Mouse (Mus musculus): ENCODE data around the gene Dnajb14. TPM values are rescaled to one million over a fixed set of nuclear protein-coding genes. Genes with fewer than 3 reads are reported as not detected.

Gene Dnajb14
- total RNA-seq, 2 experiments from 2014 or later: 28.3 to 30.1 TPM

- intact Hi-C loops (cut with DNase I): no loop called here
- no peak for DNase-seq
Measured at GRCm38 (mm10) chr3:137862600-137862999, 4.9 kb upstream of the Dnajb14 start.

GRCm38 (mm10) chr3:137863330-137864123, 3.9 kb upstream of the Dnajb14 start:
- DNase-seq: no peak
- intact Hi-C loops (cut with DNase I): no loop called here

- intact Hi-C loops (cut with DNase I): no loop called here
- DNase-seq: peak; percentile 99
Measured at GRCm38 (mm10) chr3:137864124-137864987, 3.1 kb upstream of the Dnajb14 start, which contains the start of gene H2afz. H2afz (plus strand) TSS chr3:137864487.

GRCm38 (mm10) chr3:137864988-137865982, 2.2 kb upstream of the Dnajb14 start:
- intact Hi-C loops (cut with DNase I): loop anchor here (5.0 kb wide), 2 partner anchors 52 to 277 kb away; partner anchors contain the start of genes Lamtor3, Mttp and Trmt10a
- DNase-seq: peak; percentile 93

- intact Hi-C loops (cut with DNase I): loop anchor here (5.0 kb wide), 2 partner anchors 50 to 275 kb away; partner anchors contain the start of genes Lamtor3, Mttp and Trmt10a
- DNase-seq: no peak
Measured at GRCm38 (mm10) chr3:137867133-137867436, 390 bp upstream of the Dnajb14 start.

- intact Hi-C loops (cut with DNase I): loop anchor here (5.0 kb wide), 2 partner anchors 49 to 274 kb away; partner anchors contain the start of genes Lamtor3, Mttp and Trmt10a
- no peak for DNase-seq
Measured at GRCm38 (mm10) chr3:137868094-137868913, 829 bp downstream of the Dnajb14 start.

GRCm38 (mm10) chr3:137869395-137869794, 1.9 kb downstream of the Dnajb14 start:
- intact Hi-C loops (cut with DNase I): loop anchor here (5.0 kb wide), 2 partner anchors 48 to 273 kb away; partner anchors contain the start of genes Lamtor3, Mttp and Trmt10a

GRCm38 (mm10) chr3:137879313-137879712, 11.8 kb downstream of the Dnajb14 start:
- intact Hi-C loops (cut with DNase I): no loop called here
- no peak for DNase-seq

More at GRCm38 (mm10) chr3:137869395-137869794, 1.9 kb downstream of the Dnajb14 start:
- DNase-seq: no peak

- no peak for DNase-seq
- intact Hi-C loops (cut with DNase I): no loop called here
Measured at GRCm38 (mm10) chr3:137880109-137880748, 12.8 kb downstream of the Dnajb14 start.

GRCm38 (mm10) chr3:137881093-137881492, 13.6 kb downstream of the Dnajb14 start:
- DNase-seq: no peak

GRCm38 (mm10) chr3:137887961-137888360, 20.5 kb downstream of the Dnajb14 start:
- DNase-seq: no peak
- intact Hi-C loops (cut with DNase I): no loop called here

More at GRCm38 (mm10) chr3:137881093-137881492, 13.6 kb downstream of the Dnajb14 start:
- intact Hi-C loops (cut with DNase I): no loop called here

- peak; percentile 21 for DNase-seq
- intact Hi-C loops (cut with DNase I): no loop called here
Measured at GRCm38 (mm10) chr3:137891089-137891488, 23.6 kb downstream of the Dnajb14 start.

- intact Hi-C loops (cut with DNase I): no loop called here
Measured at GRCm38 (mm10) chr3:137892118-137892517, 24.6 kb downstream of the Dnajb14 start.

GRCm38 (mm10) chr3:137893789-137894188, 26.3 kb downstream of the Dnajb14 start:
- intact Hi-C loops (cut with DNase I): no loop called here

More at GRCm38 (mm10) chr3:137892118-137892517, 24.6 kb downstream of the Dnajb14 start:
- DNase-seq: no peak

GRCm38 (mm10) chr3:137895196-137895595, 27.7 kb downstream of the Dnajb14 start:
- DNase-seq: no peak
- intact Hi-C loops (cut with DNase I): no loop called here

More at GRCm38 (mm10) chr3:137893789-137894188, 26.3 kb downstream of the Dnajb14 start:
- DNase-seq: no peak

- DNase-seq: no peak
- intact Hi-C loops (cut with DNase I): no loop called here
Measured at GRCm38 (mm10) chr3:137896386-137896785, 28.9 kb downstream of the Dnajb14 start.

- intact Hi-C loops (cut with DNase I): no loop called here
- no peak for DNase-seq
Measured at GRCm38 (mm10) chr3:137896867-137897266, 29.4 kb downstream of the Dnajb14 start.

GRCm38 (mm10) chr3:137897685-137898084, 30.2 kb downstream of the Dnajb14 start:
- no peak for DNase-seq
- intact Hi-C loops (cut with DNase I): no loop called here

Data from left cerebral cortex, postnatal 4 days (tissue).